Mouse (Mus musculus) heart, embryonic 12.5 days (tissue): ENCODE measurements around the gene Tmem125. TPM values are rescaled to one million over a fixed set of nuclear protein-coding genes. Genes with fewer than 3 reads are reported as not detected.

Experiments
- ATAC-seq: fragments of 200-750 bp; cut with Nextera tagmentation; 2 replicates; pipeline ENCODE4 v1.8.0; 2017; ENCODE audit warnings: moderate TSS enrichment, moderate library complexity; ENCODE audit not compliant: insufficient number of reproducible peaks, low FRiP score
- H3K27ac ChIP-seq: fragments of 300-500 bp; sonication (generic); 2 replicates; pipeline ENCODE4 v1.5.1; 2016; ENCODE audit warnings: mild to moderate bottlenecking, moderate library complexity; ENCODE audit not compliant: poor library complexity, severe bottlenecking
- H3K27me3 ChIP-seq: fragments of 300-500 bp; sonication (generic); replicated peaks from 2 replicates; pipeline ENCODE4 v1.6.1; 2016; ENCODE audit warnings: mild to moderate bottlenecking, moderate library complexity
- H3K36me3 ChIP-seq: fragments of 300-500 bp; sonication (generic); 2 replicates; pipeline ENCODE4 v1.6.1; 2016; ENCODE audit warnings: mild to moderate bottlenecking, moderate library complexity
- H3K4me1 ChIP-seq: fragments of 300-500 bp; sonication (generic); replicated peaks from 2 replicates; pipeline ENCODE4 v1.6.1; 2016; ENCODE audit warnings: mild to moderate bottlenecking
- H3K4me2 ChIP-seq: fragments of 300-500 bp; sonication (generic); 2 replicates; pipeline ENCODE4 v1.6.1; 2016; ENCODE audit warnings: mild to moderate bottlenecking, moderate library complexity
- H3K4me3 ChIP-seq: fragments of 300-500 bp; sonication (generic); 2 replicates; pipeline ENCODE4 v1.5.1; 2016; ENCODE audit warnings: mild to moderate bottlenecking
- H3K9ac ChIP-seq: fragments of 300-500 bp; sonication (generic); 2 replicates; pipeline ENCODE4 v1.6.1; 2016; ENCODE audit warnings: mild to moderate bottlenecking, moderate library complexity
- H3K9me3 ChIP-seq: fragments of 300-500 bp; sonication (generic); replicated peaks from 2 replicates; pipeline ENCODE4 v1.6.1; 2016; ENCODE audit warnings: mild to moderate bottlenecking, moderate library complexity
- WGBS: fragments of 180-500 bp; shearing (Covaris S2); methylation state at CpG from one replicate; pipeline ENCODE4 v1.1.7; 2016; 5-methylcytosine and 5-hydroxymethylcytosine counted together
- polyA plus RNA-seq: library from polyadenylated mRNA; unstranded; fragments of >200 nt; fragmentation: Nextera tagmentation; extraction: Ambion mirVana; gene quantifications from 2 replicates; pipeline ENCODE4 v1.2.1, GENCODE M21; 2016

The Tmem125 gene
- polyA plus RNA-seq, 1 experiment from 2014 or later, result 0.18 TPM

DNA sequence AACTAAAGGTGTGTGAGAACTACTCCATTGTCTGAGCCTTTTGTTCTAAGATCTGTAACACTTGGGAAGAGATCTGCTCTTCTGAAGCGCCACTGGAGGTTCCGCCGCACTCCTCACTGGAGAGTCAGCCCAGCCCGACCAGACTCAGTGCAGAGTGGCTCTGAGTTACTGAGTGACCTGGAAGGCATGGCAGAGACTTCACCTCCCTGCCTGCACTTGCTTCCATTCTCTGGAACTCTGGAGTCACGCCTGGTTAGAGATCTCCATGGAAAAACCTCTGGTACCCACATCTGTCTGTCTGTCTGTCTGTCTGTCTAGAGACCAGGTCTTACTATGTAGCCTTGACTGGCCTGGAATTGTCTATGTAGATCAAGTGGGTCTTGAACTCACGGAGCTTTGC, 8.2 kb downstream of the Tmem125 start:
- H3K27ac ChIP-seq, result no peak overlapping the region
- H3K4me2 ChIP-seq, result no peak overlapping the region
- no peaks in the 10 kb centered on the region for H3K4me1 ChIP-seq
- no peaks in the 10 kb centered on the region for H3K36me3 ChIP-seq
- no peaks in the 10 kb centered on the region for H3K9me3 ChIP-seq
- no peak for ATAC-seq
- H3K4me3 ChIP-seq, result no peak overlapping the region
- H3K27me3 ChIP-seq, result peaks cover 22% of the 10 kb centered on the region; the same call in 1 of the 2 replicates
- WGBS, result 79% methylated on average over 6 of the region's 6 CpGs
- H3K9ac ChIP-seq, result no peak overlapping the region

DNA sequence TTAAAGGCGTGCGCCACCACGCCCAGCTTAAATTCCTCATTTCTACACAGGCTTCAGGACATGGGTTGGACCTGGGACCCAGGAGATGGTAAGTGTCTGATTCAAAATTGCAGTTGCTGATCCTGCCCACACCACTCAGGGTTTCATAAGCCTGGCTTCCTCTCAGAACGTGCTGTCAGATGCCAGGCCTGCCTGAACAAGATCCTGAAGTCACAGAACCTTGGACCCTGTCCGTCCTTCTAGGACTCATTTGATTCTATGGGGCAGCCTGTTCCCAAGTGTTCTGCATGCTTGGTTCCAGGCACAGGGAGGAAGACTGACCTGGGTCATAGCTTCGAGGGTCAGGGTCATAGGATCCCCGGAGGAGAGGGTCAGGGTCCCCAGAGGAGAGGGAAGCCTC, 10.2 kb downstream of the Tmem125 start:
- Histone ChIP-seq H3K9ac (no peak overlapping the region), H3K4me2 (no peak overlapping the region), H3K4me1 (no peaks in the 10 kb centered on the region), H3K27ac (no peak overlapping the region), H3K36me3 (no peaks in the 10 kb centered on the region), H3K4me3 (no peak overlapping the region), H3K27me3 (peaks cover 15% of the 10 kb centered on the region; the same call in 1 of the 2 replicates), H3K9me3 (no peaks in the 10 kb centered on the region)
- 68% methylated on average over 7 of the region's 7 CpGs for WGBS
- no peak for ATAC-seq

DNA sequence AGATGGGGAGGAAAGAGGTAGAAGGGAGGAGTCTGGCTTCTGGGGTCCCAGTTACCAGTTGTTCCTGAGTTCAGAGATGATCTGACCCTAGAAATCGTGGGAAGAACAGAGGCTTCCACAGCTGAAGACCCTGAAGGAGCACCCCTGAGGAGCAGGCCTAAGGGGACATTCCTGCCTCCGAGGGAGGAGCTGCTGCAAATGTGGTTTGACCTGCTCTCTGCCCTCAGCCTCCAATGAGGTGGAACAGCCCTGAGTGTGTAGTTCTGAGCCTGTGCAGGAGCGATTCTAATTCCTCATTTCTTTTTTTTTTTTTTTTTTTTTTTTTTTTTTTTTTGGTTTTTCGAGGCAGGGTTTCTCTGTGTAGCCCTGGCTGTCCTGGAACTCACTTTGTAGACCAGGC, 10.7 kb downstream of the Tmem125 start:
- H3K4me1 ChIP-seq, result no peaks in the 10 kb centered on the region
- H3K9ac ChIP-seq, result no peak overlapping the region
- no peak overlapping the region for H3K4me3 ChIP-seq
- no peak overlapping the region for H3K4me2 ChIP-seq
- WGBS, result 52% methylated on average over 3 of the region's 4 CpGs
- H3K27me3 ChIP-seq, result peaks cover 11% of the 10 kb centered on the region; the same call in 1 of the 2 replicates
- ATAC-seq, result no peak
- no peaks in the 10 kb centered on the region for H3K36me3 ChIP-seq
- no peak overlapping the region for H3K27ac ChIP-seq
- H3K9me3 ChIP-seq, result no peaks in the 10 kb centered on the region

DNA sequence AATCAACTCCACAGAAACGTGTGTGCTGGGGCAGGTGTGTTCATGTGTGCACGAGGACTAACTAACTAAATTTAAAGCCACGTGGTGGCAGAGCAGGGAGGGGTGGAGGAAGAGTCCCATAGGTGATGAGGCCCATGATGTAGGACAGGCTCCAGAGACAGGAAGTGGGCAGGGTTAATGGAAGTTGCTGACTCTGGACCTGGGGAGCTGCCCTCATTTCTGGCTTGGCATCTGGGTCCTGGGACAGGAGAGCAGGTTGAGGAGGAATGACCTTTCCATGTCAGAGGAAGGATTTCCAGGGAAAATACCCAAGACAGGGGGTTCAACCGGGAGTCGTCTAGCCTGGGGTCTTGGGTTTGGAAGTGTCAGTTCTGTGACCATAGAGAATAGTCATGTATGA, 11.2 kb downstream of the Tmem125 start:
- no peak overlapping the region for H3K9ac ChIP-seq
- no peaks in the 10 kb centered on the region for H3K4me1 ChIP-seq
- no peaks in the 10 kb centered on the region for H3K36me3 ChIP-seq
- 63% methylated on average over 5 of the region's 5 CpGs for WGBS
- H3K27ac ChIP-seq, result no peak overlapping the region
- no peak for ATAC-seq
- peaks cover 12% of the 10 kb centered on the region; the same call in 1 of the 2 replicates for H3K27me3 ChIP-seq
- H3K4me2 ChIP-seq, result no peak overlapping the region
- H3K9me3 ChIP-seq, result no peaks in the 10 kb centered on the region
- no peak overlapping the region for H3K4me3 ChIP-seq

DNA sequence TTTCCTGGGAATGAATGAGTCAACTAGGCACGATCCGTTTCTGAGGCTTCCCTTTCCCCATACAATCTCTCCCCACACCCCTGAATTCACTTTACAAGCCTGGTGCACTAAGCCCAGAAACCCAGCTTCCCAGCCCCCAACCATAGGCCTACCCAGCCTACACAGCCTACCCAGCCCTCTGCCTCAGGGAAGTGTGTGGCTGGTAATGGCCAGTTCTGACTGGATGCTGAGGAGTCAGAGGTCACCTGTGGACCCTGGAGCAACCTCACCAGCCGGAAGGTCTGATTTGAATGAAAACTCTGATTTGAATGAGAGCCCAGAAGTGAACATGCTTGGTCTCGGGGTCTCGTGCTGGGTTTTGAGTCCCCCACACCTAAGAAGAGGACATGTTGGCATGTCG, 16.1 kb downstream of the Tmem125 start:
- Histone ChIP-seq H3K27me3 (0 out of 2 replicates have a peak, but pooled peaks cover 9% of the 10 kb centered on the region), H3K9ac (no peak overlapping the region), H3K4me3 (no peak overlapping the region), H3K4me2 (no peak overlapping the region), H3K36me3 (no peaks in the 10 kb centered on the region), H3K27ac (no peak overlapping the region), H3K9me3 (no peaks in the 10 kb centered on the region), H3K4me1 (no peaks in the 10 kb centered on the region)
- 78% methylated on average over 6 of the region's 6 CpGs for WGBS
- no peak for ATAC-seq

DNA sequence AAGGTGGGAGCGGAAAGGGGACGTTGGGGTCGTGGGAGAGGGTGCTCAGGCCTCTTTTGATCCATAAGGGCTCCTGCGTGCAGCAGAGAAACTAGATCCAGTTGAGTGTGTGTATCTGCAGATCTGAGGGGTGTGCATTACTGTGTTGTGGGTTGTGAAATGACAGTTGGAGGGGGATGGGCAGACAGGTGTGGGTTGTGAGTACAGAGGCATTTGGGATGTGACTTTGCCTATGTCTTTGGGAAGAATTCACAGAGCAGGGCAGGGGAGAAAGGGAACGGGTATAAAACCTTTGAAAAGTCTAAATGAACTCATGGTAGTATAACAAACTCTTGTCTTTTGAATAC, 16.5 kb downstream of the Tmem125 start:
- H3K9ac ChIP-seq, result no peak overlapping the region
- no peak overlapping the region for H3K27ac ChIP-seq
- no peak overlapping the region for H3K4me2 ChIP-seq
- H3K4me3 ChIP-seq, result no peak overlapping the region
- no peak for ATAC-seq
- no peaks in the 10 kb centered on the region for H3K4me1 ChIP-seq
- H3K9me3 ChIP-seq, result no peaks in the 10 kb centered on the region
- H3K27me3 ChIP-seq, result 0 out of 2 replicates have a peak, but pooled peaks cover 9% of the 10 kb centered on the region
- no peaks in the 10 kb centered on the region for H3K36me3 ChIP-seq
- WGBS, result 44% methylated on average over 5 of the region's 5 CpGs

DNA sequence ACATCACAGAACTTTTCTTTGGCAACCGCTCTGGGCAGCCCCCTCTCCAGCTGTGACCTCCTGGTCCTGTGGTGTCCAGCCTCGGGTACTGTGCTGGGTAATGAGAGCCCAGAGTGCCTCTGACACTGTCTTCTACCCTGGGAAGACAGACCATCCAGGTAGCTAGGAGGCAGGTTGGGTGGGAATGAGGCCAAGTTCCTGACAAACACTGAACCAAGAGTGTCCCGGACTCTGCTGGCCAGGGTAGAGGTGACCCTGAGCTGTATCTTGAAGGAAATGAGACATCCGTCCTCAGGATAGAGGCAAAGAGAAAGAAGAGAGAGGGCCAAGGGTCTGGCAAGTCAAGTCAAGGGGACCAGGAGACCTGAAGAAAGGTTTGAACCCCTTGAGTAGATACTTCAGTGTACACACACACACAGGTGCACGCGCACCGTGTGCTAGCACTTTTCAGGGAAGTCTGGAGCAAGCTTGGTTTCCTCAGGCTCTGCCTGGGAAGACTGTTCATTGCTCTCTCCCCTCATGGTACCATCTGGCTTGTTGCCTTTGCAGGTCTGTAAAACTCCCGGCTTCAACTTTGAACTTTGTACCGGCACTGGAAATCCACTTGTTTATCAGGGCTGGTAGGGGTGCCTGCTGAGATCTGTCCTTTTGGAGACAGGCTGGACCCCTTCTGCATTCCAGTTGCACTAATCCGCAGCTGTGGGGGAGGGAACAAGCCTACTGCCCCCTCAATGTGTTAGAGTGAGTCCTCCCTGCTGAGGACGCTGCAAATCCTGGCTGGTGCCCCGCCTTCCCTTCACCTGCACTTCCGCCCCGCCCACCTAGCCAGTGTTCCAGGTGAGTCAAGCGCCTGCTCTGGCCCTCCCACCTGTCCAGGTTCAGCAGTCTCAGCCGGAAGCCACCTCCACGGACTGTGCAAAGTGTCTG, 17.2 kb downstream of the Tmem125 start, which contains the start of gene 2610528J11Rik:
Gene 2610528J11Rik (plus strand): TSS at position 592 of the 927 bp plus-strand sequence.
- Histone ChIP-seq H3K4me2 (no peak within 1 kb of the TSS), H3K27ac (no peak within 1 kb of the TSS), H3K36me3 (no peaks in the 10 kb centered on the region), H3K4me3 (no peak within 1 kb of the TSS), H3K4me1 (no peaks in the 10 kb centered on the region), H3K9ac (no peak within 1 kb of the TSS), H3K9me3 (no peaks in the 10 kb centered on the region), H3K27me3 (0 out of 2 replicates have a peak, but pooled peaks cover 9% of the 10 kb centered on the region)
- ATAC-seq, result no peak
- WGBS, result 37% methylated on average over 17 of the region's 17 CpGs

DNA sequence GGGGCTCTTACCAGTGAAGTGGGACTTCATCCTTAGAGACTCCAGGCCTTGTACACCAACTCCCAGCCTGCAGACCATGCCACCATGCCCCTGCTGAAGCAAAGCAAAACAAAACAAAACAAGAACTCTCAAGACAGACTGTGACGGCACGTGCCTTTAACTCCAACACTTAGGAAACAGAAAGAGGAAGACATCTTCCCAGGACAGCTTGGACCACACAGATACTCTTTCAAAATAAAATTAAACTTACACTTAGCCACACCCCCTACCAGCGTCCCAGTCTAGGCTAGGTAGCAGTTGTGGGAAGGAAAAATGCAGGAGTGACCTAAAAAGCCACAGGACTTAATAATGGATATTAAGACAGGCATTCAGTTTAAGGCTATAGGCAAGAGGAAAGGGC, 18.1 kb downstream of the Tmem125 start:
- 58% methylated on average over 3 of the region's 3 CpGs for WGBS
- no peak overlapping the region for H3K9ac ChIP-seq
- H3K4me2 ChIP-seq, result no peak overlapping the region
- no peak for ATAC-seq
- 0 out of 2 replicates have a peak, but pooled peaks cover 9% of the 10 kb centered on the region for H3K27me3 ChIP-seq
- H3K4me1 ChIP-seq, result no peaks in the 10 kb centered on the region
- no peak overlapping the region for H3K4me3 ChIP-seq
- H3K36me3 ChIP-seq, result no peaks in the 10 kb centered on the region
- no peak overlapping the region for H3K27ac ChIP-seq
- H3K9me3 ChIP-seq, result no peaks in the 10 kb centered on the region

DNA sequence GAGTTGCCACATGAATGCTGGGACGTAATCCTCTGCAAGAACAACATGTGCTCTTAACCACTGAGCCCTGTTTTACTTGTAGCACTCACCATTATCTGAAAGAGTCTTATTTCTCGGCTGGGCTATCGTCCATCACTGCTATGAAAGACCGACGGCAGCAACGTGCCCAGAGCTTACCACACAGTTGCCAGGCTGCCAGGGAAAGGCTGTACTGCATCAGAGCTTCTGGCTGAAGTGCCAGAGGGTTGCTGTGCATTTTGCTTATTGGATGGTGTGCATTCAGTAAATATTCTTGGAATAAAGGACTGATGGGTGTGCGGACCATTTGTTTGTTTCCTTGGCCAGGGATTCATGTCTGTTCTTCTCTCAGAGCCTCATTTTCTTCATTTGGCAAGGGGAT, 19.9 kb downstream of the Tmem125 start:
- H3K4me1 ChIP-seq, result no peaks in the 10 kb centered on the region
- 60% methylated on average over 7 of the region's 7 CpGs for WGBS
- ATAC-seq, result no peak

DNA sequence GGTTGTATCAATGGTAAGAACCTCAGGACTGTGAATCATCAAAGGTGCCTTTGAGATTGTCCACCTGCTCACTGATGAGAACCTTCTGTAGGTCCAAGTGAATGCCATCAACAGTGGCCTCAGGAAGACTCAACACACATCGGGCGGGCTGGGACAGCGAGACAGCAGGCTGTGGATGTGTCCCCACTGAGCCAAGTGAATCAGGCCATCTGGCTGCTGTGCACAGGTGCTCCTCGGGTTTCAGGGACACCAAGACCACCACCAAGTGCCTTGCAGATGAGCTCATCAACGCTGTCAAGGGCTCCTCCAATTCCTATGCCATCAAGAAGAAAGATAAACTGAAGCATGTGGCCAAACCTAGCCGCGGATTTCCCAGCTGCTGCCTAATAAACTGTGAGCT, 21.6 kb downstream of the Tmem125 start:
- WGBS, result 80% methylated on average over 7 of the region's 7 CpGs
- no peak for ATAC-seq
- H3K4me1 ChIP-seq, result peaks cover 5% of the 10 kb centered on the region

More for the DNA sequence above, 19.9 kb downstream of the Tmem125 start:
- H3K4me3 ChIP-seq, result no peak overlapping the region
- no peak overlapping the region for H3K9ac ChIP-seq
- no peaks in the 10 kb centered on the region for H3K36me3 ChIP-seq
- no peaks in the 10 kb centered on the region for H3K9me3 ChIP-seq
- 0 out of 2 replicates have a peak, but pooled peaks cover 12% of the 10 kb centered on the region for H3K27me3 ChIP-seq
- no peak overlapping the region for H3K4me2 ChIP-seq
- H3K27ac ChIP-seq, result no peak overlapping the region

DNA sequence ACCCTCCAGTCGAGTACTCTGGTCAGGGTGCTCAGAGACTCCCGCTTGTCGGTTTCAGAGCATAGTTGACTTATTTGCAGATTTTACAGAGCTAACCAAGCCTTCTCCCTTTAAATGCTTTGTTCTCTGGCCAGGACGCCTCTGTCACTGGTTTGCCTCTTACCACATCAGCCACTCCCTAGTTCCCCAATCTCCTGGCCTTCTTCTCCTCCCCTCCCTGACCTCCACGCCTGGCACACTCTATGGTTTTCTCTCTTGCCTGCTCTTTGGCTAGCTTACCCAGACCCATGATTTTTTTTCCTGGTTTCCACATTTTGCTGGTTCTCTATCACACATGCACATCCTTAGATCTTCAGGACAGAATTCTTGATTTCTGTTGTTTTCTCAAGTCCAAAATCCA, 25.6 kb downstream of the Tmem125 start:
- 69% methylated on average over 5 of the region's 5 CpGs for WGBS

More for the DNA sequence above, 21.6 kb downstream of the Tmem125 start:
- H3K27ac ChIP-seq, result no peak overlapping the region
- no peaks in the 10 kb centered on the region for H3K36me3 ChIP-seq
- H3K4me2 ChIP-seq, result no peak overlapping the region
- no peaks in the 10 kb centered on the region for H3K9me3 ChIP-seq
- H3K9ac ChIP-seq, result no peak overlapping the region
- no peak overlapping the region for H3K4me3 ChIP-seq
- H3K27me3 ChIP-seq, result 0 out of 2 replicates have a peak, but pooled peaks cover 6% of the 10 kb centered on the region

More for the DNA sequence above, 25.6 kb downstream of the Tmem125 start:
- no peak overlapping the region for H3K4me3 ChIP-seq
- no peak for ATAC-seq
- no peaks in the 10 kb centered on the region for H3K9me3 ChIP-seq
- no peak overlapping the region for H3K27ac ChIP-seq
- no peak overlapping the region for H3K4me2 ChIP-seq
- peaks cover 20% of the 10 kb centered on the region for H3K4me1 ChIP-seq
- H3K9ac ChIP-seq, result no peak overlapping the region
- no peaks in the 10 kb centered on the region for H3K36me3 ChIP-seq
- H3K27me3 ChIP-seq, result peaks cover 15% of the 10 kb centered on the region; the same call in 1 of the 2 replicates
